Mouse (Mus musculus) adrenal gland, postnatal 25 days (tissue): ENCODE results near the gene Saa2. TPM values are rescaled to one million over a fixed set of nuclear protein-coding genes. Genes with fewer than 3 reads are reported as not detected.
A peak's percentile ranks its signal among the peaks of the same experiment; 100 is the strongest.

ENCODE experiments used
- DNase-seq: peaks from one replicate; pipeline ENCODE4 v3.0.0; 2021; ENCODE audit warnings: mixed read lengths
- total RNA-seq: library from RNA; stranded (reverse); gene quantifications from 2 replicates; pipeline ENCODE4 v1.2.3, GENCODE M21; 2021

Gene Saa2
- total RNA-seq, 1 experiment from 2014 or later, result not detected

DNA sequence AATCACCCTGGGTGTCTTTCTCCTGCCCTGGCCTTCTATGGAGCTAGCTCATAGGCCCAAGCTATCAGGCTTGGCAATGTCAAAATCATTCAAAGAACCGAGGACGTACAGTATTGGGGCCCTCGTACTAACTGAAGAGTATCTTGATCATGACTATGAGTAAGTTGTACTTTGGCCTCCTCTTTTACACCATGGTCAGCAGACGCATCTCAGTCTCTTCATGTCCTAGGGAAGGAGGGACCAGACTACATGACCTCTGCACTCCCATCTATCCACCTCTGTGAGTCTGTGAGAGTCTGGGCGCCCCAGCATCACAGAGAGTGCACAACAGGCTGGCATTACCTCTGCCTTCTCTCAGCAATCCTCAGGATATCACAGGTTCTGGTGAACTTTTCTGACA lies 11.0 kb downstream of the Saa2 start:
- no peak for DNase-seq

DNA sequence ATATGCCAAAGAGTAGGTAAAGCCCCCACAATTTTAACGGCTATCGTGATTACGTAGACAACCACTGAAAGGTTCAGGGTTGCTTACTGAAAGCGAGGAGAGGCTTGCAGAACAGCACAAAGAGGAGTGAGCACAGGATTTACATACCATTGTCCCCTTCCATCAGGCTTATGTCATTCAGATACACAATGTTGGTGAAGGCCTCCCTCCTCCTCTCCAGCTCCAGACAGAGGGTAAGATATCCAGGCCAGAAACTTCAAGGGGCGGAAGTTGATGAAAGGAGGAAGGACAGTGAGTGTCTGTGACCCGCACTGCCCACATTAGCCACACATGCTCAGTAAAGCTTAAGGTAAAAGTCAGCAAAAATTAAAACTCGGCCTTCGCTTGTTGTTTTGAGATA lies 13.1 kb downstream of the Saa2 start:
- no peak for DNase-seq

GRCm38 (mm10) chr7:46767371-46767770 lies 15.8 kb downstream of the Saa2 start:
- DNase-seq, result no peak

GRCm38 (mm10) chr7:46768451-46768850 lies 16.9 kb downstream of the Saa2 start:
- no peak for DNase-seq

DNA sequence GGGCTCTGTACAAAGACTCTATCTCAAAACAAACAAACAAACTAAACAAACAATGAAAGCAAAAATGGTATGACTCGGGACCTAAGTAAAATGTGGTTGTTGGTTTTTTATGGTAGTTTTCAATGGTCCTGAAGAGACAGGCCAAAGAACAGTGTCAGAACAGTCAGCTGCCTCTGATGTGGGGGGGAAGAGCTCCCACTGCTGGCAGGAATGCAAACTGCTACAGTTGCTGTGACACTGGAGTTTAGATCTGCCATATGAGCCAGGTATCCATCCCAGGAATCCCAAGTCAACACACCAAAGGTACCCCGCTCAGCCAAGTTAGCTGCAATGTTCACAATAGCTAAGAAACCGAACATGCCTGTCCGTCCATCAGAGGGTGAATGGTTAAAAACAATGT lies 19.1 kb downstream of the Saa2 start:
- DNase-seq, result peak; percentile 52

GRCm38 (mm10) chr7:46789177-46789849 lies 37.7 kb downstream of the Saa2 start:
- no peak for DNase-seq

DNA sequence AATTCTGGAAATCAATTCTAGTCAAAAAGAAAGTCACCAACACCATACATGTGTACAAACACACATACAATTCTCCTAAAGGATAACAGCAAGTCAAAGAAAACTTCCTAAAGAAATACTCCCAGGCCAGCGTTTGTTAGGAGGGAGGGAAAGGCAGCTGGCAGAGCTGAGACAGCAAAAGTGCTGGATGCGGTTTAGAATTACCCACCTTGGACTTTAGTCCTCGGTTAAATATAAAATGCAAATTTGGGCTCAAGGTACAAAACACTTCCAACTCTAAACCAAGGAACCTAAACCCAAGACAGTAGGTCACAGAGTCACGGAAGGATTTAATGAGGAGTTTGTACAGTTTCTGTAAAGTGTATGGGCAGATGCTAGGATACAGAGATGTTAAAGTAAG lies 42.3 kb downstream of the Saa2 start:
- DNase-seq, result no peak

DNA sequence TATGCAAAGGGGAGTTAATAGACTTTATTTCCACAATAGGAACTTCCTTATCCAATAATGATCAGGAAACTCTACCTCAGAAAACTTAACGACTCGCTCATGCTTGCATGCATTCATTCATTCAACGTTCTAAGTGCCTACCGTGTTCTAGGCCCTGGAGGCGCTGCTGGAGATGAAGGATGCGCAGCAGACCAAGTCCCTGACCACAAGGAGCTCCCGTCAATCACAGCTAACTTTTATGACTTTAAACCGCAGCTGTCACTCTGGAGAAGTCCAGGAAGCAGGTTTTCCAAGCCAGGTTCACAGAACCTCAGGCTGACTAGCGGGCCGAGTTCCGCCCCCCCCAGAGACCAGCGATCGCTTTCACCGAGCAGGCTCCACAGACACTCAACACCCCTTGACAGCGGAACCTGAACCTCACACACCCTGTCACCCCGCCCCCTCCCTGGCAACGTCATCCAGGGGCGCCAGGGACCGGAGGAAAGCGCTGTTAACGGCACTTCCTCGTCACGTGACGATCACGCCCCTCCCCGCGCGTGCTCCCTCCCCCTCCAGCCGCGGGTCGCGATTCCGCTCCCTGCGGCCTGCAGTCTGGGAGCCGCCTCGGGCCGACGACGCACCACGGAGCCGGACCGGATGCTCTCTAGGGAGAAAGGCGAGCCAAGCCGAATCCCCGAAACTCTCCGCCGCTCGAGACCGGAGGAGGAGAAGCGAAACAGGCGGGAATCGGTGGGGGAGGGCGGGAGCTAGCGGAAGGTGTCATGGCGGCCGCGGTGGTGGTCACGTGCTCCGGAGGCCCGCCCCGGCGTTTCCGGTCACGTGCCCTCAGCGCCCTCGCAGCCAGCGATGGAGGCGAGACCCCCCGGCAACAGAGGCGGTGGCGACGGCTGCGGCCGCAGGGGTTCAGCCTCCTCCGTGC lies 44.0 kb downstream of the Saa2 start, which contains the start of the genes Hps5 and Gtf2h1:
Gene Hps5 (minus strand): TSS at position 778 of the 919 bp plus-strand sequence.
Gene Gtf2h1 (plus strand): TSS at position 817 of the 919 bp plus-strand sequence.
- peak; percentile 99 for DNase-seq

DNA sequence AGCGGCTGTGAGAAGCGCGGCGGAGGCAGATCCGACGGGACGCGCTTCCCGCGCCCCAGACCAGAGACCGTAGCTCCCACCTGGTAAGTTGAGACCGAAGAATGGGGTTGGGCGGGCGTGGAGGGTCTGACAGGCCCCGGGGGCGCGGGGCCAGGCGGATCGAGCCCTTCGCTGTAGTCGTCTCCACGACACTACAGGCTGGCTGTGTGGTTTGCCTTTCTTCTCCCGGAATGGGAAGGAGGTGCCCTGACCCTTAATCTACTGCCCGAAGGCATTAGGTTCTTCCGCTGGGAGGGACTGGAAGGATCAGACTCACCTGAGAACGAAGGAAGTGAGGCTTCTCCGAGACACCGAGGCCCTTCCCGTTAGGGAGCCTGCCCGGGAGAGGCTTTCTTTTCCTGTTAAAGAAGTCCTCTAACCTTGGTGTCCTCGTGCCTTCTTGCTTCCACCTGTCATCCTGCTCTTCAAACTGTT lies 44.7 kb downstream of the Saa2 start:
- no peak for DNase-seq

GRCm38 (mm10) chr7:46796779-46797178 lies 45.2 kb downstream of the Saa2 start:
- no peak for DNase-seq

Other genes starting within 250 kb of the Saa2 start
- 19.8 and 29.4 TPM in 2 replicates for gene Sergef, start 112.0 kb upstream of the Saa2 start, total RNA-seq
- not detected in 2 replicates for gene Tph1, start 79.3 kb upstream of the Saa2 start, total RNA-seq
- gene Saal1, start 41.1 kb upstream of the Saa2 start, total RNA-seq, result 8.4 and 9.8 TPM in 2 replicates
- 0.52 TPM in 1 of 2 replicates, not detected in the other for gene Saa3, start 36.1 kb upstream of the Saa2 start, total RNA-seq
- 1.00 TPM in 1 of 2 replicates, not detected in the other for gene Saa4, start 19.2 kb upstream of the Saa2 start, total RNA-seq
- gene Saa1, start 8.8 kb upstream of the Saa2 start, total RNA-seq, result not detected in 2 replicates
- gene Hps5, start 44.3 kb downstream of the Saa2 start, total RNA-seq, result 27.6 and 34.3 TPM in 2 replicates
- gene Gtf2h1, start 44.3 kb downstream of the Saa2 start, total RNA-seq, result 33.3 and 40.1 TPM in 2 replicates
- 283 and 320 TPM in 2 replicates for gene Ldha, start 89.7 kb downstream of the Saa2 start, total RNA-seq
- gene Ldhc, start 109.4 kb downstream of the Saa2 start, total RNA-seq, result not detected in 2 replicates
- gene Tsg101, start 168.2 kb downstream of the Saa2 start, total RNA-seq, result 88.4 and 93.9 TPM in 2 replicates
- gene Uevld, start 206.7 kb downstream of the Saa2 start, total RNA-seq, result 16.7 and 19.1 TPM in 2 replicates
- gene Gm9999, start 231.8 kb downstream of the Saa2 start, total RNA-seq, result not detected in 2 replicates